Mouse (Mus musculus): ENCODE data around the gene Fez2.
A peak's percentile ranks its signal among the peaks of the same experiment; 100 is the strongest.

DNA sequence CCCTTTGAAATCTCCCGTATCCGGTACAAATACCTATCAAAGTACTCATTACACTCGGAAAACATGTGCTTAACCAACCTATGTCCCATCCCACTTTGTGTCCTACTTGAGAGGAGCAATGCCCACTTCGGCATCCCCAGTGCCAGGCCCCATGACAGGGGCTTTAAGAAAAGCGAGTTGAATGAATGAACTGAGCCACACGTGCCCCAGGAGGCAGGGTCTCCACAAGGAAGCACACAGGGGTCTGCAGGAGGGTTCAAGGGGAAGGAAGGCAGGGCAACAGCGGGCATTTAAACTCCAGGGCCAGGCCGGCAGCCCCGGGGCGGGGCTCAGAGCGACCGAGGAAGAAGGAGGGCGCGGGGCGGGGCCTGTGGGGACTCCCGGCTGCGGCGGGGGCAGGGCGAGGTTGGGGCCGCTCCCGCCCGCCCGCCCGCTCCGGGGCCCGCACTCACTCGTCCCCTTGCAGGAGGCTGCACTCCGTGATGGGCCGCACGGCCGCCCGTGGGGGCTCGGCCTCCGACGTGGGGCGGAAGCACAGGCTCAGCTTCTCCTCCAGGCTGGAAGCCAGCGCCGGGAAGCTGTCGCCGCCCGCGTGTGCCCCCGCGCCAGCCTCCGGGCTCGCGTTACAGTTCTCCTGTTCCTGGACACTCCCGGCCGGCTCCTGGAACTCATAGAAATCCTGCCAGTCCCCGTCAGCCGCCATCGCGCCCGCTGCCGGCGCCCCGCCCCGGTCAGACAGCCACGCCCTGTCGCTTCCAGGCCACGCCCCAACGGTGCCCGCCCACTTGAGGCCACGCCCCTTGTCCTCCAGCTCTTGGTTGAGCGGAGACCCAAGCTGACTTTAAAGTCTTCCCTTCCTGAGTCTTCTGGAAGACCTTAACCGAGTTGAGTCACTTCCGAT lies at the start of gene Fez2:
- no peak for TF ChIP-seq CTCF (IDR thresholded peaks at IDR 0.05; ENCODE audit: control insufficient read depth, insufficient read depth, insufficient replicate concordance, low read depth, low read length)
- peak; percentile 56 for TF ChIP-seq POLR2A (IDR thresholded peaks at IDR 0.05; ENCODE audit: control insufficient read depth, low read depth, low read length)
